Mouse (Mus musculus): ENCODE data around the gene Ddx23.

The Ddx23 gene

DNA sequence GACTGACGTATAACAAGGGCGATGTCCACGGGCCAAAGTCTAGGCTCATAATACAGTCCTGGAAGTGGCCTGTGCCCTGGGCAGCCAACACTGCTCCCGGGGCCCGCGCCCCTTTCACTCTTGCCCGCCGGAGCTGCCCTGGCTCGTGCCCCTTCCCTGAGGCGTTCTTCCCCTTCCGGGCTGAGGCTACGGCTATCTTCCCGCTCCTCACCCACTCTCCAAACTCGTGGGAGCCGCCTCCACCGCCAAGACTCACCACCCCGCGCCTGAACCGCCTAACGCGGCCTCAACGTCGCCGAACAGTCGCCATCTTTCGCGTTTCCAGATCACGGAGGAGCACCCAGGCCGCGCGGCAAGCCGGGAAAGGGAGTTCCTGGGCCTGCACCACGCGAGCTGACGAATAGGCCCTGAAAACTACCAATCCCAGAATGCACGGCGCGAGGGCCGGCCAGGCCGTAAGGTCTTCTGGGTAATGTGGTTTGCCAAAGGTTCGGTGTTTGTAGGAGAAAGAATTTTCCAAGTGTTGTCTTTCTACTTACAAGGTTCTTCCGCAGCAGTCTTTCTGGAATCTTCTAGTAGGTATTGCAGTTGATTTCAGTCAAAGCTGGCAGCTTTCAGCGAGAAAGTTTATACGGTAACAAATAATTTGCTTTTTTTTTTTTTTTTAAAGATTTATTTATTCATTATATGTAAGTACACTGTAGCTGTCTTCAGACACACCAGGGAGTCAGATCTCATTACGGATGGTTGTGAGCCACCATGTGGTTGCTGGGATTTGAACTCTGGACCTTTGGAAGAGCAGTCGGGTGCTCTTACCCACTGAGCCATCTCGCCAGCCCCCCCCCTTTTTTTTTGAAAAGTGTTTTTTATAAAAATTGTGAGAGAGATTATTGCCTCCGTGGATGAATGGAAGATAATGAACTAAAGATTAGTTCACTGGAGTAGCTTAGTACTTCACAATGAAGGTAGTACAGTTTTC is at the start of gene Ddx23:
Gene Ddx23 (minus strand): TSS at position 328 of the 979 bp plus-strand sequence.
- DNase-seq (ENCODE audit: low spot score in 2 of 2) = peak; percentile 92 to 95

DNA sequence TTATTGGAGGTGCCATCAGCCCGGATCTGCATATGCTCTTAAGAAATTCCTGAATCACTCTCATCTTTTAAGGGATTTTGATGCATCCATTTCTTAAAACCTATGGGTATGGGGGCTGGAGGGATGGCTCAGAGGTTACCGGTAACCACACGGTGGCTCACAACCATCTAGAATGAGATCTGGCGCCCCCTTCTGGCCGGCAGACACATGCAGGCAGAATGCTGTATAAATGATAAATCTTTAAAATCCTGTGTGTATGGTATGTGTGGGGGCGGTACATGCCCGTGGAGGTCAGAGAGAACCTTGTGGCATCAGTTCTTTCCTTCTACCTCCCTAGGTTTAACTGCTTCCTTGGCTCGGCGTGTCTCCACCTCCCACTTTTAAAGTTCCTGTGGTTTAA is 47.7 kb upstream of the Ddx23 start:
- DNase-seq (ENCODE audit: low spot score in 2 of 2) = peak in 1 of 2 experiments; percentile 53

DNA sequence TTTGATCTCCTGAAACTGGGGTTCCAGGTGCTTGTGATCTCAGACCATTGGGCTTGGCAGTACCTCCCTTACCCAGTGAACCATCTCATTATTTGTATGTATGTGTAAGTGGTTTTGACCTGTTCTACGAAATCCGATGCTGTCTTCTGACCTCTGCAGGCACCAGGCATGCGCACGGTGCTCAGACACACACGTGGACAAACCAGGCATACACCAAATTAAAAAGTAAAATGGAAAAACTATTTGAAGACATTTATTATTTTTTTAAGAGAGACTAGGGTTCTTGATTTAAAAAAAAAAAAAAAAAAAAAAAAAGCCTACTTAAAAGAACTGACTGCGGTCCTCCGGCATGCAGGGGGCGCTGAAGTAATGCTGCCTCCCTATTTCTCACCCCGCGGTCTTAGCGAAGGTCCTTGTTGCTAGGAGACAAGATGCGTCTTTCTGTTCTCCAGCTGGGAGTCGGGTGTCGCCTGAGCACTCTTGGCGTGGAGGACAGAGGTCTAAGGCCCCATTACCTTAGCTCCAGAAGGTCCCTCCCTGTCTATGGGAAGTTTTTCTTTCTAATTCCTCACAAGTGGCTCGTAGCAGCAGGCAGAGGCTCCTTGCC is 45.2 kb upstream of the Ddx23 start, which contains the start of gene Ccdc65:
Gene Ccdc65 (plus strand): TSS at position 442 of the 607 bp plus-strand sequence.
- peak; percentile 78 to 83 for DNase-seq (ENCODE audit: low spot score in 2 of 2)

DNA sequence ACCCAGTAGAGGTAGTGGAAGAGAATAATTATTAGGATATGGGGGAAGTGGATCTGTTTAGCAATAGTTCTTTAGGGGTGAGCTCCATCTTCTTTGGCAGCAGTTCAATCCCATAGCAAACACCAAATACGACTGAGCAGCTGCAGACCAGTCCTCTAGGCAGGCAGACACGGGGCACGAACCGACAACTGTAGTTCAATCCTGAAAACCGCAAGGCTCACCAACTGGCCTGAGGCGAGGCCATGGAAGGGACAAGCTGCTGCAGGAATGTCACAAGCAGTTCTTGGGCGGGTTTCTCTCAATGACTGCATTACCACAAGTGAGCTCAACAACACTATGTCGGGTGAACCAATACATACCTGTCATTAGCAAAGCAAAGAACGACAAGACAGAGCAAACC is 41.6 kb upstream of the Ddx23 start:
- DNase-seq (ENCODE audit: low spot score in 2 of 2) = no peak

DNA sequence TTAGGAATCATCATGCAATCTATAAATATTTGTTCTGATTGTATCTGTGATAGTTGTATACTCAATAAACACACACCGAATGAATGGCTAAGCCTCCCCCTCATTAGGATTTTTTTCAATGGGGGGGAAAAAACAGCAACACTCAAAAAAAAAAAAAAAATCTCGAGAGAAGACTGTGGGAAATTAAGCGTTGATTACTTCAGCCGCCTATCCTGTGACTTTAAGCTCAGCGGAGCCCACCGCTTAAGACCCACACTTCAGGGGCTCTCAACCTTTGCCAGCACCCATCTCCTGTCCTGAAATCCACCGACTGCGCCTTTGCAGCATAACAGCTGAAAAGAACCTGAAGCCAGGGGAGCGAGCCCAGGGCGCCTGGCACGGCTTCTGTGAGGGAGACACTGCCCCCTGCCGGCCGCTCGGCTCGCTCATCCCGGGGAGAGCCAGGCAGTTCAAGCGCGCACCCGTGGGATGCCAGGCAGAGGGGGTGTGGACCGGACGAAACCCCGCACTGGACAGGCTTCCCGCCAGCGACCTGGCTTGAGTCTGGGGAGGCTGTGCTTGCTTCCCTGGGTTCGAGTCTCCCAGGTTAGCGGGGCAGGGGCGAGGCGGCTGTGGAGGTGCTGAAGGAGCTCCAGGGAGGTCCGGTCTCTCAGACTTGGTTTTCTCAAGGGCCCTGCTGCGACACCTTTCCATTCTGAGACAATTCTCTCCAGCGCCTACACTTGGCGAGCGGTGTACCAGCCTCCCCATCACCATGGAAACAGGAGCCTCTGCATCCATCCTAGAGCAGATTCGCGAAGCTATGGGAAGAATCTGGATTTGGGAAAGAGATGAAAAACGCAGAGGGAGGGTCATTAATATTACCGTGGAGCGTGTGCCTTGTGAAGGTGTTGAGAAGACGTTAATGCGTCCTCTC is 36.8 kb upstream of the Ddx23 start:
- DNase-seq (ENCODE audit: low spot score in 2 of 2) = peak; percentile 76 to 88

DNA sequence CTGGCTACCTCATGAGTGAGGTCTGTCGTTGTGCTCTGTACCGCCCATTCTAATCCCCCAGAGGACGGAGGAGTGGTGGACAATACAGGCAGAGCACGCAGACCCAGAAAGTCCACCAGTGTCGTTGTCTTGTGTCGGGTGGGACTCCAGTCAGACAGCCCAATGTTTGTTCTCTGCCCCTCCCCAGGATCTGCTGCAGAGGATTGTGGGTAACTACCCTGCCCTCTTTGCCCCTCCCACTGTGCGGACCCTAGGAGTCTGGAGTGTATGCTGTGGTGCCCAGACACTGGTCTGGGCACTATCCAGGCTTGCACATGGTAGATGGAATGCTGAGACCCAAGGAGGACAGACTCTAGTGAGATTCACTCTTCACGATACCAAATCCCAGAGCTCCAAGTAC is 33.5 kb upstream of the Ddx23 start:
- no peak for DNase-seq (ENCODE audit: low spot score in 2 of 2)

DNA sequence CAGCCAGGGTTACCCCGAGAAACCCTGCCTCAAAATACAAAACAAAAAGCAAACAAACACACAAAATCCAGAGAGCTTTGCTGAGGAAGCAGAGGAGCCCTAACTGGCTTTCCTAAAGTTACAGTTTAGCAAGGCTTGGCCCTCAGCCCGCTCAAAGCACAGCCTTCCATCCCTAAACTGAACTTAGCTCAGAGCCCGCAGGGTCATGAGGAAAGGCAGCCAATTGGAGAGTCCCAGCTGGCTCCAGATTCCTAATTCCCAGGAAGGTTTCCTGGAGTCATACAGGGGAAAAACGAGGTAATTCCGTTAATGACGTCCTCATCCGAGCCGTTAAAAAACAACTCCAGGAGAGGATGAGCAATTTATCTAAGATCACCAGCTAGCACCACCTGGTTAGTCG is 33.0 kb upstream of the Ddx23 start:
- DNase-seq (ENCODE audit: low spot score in 2 of 2) = no peak

DNA sequence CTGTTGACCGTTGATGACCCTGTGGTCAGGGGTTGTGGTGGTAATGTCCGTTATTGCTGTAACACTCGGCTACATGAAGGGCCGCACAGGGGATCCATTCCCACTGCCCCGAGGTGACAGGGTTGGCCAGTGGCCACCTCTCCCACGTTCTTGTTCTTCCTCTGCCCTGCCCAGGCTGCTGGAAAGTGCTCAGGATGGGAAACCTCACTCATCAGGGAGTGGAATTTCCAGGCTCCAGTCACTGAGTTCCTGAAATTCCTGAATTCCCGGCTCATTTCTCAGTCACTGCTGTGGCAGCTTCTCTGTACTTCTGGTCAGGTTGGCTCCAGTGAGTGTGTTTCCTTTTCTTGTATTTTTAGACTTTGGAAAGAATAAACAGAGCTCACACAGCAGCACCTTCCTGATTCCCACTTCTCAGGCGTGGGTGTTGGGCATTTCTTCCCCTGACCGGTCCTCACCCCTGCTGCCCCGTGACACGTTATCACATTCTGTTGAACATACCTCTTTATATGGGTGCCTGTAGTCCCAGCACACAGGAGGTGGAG is 29.5 kb upstream of the Ddx23 start:
- no peak for DNase-seq (ENCODE audit: low spot score in 2 of 2)

DNA sequence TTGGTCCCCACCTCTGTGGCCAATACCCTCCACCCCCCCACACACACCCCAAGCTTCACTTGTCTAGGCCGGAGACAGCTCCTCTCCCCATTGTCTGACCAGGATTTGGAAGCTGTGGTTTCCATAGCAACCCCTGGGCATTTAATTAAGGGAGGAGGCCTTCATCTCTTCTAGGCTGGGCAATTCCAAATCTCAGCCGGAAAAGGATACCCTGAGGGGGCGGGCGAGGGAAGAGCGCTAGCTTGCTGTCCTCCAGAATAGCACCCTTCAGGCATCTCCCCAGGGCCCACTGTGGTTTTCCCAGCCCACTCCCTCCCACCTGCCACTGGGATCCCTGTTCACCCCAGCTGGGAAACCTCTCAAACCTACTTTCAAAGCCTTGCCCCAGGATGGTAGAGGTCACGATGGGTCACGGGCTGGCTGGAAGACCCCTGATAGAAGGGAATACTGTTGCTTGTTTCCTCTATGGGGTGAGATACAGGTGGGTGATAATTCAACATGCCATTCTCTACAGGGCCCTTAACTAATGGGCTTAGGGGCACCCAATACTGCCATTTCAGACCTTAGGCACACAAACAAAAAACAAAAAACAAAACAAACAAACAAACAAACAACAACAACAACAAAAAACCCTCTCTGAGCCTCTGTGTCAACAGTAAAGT is 28.9 kb upstream of the Ddx23 start:
- no peak for DNase-seq (ENCODE audit: low spot score in 2 of 2)

DNA sequence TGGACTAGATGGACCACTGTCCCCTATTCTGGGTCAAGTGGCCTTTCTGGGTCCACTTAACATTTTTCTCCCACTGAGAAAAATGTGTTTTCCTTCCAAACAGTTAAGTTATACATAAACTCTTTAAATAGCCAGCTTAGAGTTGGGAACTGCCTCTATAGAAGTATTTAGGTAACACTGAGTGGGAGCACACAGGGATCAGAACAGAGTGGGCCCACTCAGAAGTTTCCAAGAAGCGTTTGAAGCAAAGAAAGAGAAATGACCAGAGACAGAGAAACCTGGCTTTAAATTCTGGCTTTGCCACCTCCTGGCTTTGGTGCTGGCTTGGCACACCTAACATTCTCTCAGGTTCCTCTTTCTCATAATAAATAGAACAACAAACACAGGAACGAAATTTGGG is 27.0 kb upstream of the Ddx23 start:
- DNase-seq (ENCODE audit: low spot score in 2 of 2) = no peak

DNA sequence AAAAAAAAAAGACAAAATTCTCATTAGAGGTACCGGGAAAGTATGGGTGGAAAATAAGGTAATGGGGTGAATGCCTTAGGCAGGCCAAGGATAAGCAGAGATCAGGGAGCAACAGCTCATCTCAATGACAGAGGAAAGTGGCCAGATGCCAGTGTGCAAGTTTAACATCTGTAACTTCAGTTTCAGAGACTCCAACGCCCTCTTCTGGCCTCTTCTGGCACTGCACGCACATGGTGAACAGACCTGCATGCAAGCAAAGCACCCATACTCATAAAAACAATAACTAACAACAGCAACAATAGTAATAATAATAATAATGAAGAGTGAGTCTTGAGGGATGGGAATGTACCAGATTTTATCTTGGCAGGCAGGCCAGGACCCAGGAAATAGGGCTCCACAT is 23.2 kb upstream of the Ddx23 start:
- DNase-seq (ENCODE audit: low spot score in 2 of 2) = no peak

DNA sequence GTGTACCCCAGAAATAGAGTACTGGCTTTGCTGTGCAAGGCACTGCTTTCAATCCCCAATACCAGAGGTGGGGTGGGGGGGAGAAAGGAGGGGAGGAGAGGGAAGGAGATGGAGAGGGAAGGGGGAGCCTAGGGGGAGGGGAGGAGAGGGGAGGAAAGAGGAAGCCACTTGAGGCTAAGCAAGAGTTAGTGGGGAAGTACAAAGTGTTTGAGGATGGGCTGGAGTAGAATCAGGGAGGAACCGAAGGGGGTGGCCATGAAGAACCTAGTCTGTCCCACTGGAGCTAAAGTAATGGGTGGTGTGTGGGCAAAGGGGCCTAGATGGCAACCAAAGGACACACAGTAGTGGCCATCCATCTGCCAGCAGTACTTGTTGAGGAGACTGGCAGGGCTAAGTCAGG is 21.1 kb upstream of the Ddx23 start:
- no peak for DNase-seq (ENCODE audit: low spot score in 2 of 2)

DNA sequence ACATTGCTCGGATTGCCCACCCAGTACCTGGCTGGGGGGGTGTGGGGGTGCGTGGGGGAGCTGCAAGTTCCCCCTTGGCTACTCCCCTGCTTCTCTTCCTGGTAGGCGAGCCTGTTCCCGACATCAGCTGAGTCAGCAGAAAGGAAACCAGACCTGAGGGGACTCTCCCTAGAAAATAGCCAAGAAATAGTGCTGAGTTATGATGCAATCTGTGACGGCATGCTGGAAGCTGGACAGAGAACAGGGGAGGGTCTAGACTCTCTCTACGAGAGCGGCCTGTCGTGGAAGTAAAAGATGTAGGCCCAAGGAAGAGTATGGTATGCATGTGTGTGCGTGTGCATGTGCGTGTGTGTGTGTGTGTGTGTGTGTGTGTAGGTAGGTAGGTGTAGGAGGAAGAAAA is 20.5 kb upstream of the Ddx23 start:
- DNase-seq (ENCODE audit: low spot score in 2 of 2) = no peak

DNA sequence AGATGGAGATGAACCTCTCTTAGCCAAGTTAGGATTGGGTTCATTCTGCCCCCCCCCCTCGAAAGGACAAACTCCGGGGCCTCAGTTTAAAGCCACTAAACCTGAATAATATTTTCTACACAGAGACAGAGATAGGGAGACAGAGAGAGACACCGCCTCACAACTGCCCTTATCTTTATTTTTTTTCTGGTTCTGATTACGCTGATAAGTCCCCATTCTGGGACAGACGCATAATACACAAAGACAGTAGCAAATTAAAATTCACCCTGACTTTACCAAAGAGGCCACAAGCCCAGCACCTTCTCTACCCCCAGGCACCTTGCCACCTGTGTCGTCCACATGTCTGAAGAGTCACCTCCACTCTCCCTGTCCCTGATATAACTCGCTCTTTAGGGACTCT is 18.9 kb upstream of the Ddx23 start:
- DNase-seq (ENCODE audit: low spot score in 2 of 2) = no peak

DNA sequence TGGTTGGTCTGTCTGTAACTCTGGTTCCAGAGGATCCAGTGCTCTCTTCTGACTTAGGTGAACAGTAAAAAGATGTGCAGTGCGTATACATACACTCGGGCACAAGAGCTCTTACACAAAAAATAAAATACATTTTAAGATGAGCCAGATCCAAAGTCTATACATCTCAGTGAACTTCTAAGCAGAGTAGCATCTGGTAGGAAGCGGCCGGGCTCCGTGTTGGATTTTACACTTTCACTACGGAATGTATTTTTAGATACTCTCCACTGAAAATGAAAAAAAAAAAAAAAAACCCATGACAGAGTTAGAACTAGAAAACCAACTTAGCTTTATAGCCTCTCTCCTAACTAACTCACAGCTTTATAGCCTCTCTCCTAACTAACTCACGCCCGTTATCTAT is 18.0 kb upstream of the Ddx23 start:
- no peak for DNase-seq (ENCODE audit: low spot score in 2 of 2)

DNA sequence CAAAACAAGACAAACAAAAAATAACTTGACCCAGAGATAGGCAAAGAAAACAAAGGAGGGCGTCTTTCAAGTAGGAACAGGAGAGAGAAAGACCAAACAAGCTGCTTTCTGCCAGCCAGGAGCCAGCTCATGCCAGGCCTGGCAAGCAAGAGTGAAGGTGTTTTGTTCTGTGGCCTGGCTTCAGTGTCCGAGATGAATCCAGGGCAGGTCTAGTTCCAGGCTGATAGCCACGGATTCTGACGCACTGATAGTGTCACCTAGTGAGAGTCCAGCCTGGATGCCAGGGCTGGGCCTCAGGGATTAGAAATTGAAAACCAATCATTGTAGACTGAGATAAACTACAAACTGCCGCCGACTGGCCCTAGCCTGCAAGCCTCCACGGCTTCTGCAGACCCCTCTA is 15.3 kb upstream of the Ddx23 start:
- DNase-seq (ENCODE audit: low spot score in 2 of 2) = no peak

DNA sequence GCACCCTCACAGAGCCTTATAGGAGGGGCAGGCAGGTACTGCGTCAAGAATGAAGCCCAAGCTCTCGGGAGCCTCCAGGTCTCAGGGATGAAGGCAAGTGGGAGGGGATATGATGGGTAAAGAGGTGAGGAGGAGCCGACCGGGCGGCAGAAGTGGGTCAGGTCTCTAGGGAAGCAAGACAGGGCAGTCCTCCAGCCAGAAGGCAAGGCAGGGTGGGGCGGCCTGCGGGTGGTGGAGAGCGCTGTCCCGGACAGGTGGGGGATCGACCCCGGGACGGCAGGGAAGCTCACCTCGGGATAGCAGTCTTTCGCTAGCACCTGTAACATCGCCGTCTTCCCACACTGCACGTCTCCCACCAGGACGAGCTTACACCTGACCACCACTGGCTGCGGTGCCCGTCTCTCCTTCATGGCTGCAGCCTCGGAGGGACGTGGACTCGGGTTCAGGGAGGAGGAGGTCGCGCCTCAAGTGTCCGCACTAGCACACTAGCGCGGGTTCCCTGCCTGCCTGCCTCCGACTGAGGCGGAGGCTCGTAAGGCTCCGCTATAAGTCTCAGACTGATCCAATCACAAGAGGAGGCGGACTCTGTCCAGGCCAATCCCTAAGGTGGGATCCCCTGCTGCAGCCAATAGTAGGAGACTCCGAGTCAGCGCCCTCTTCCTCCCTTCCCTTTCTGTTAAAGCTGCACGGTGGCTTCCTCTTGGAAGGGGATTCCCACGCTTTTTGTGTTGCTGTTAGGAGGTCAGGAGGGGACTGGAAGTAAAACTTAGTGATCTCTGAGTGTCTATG is 14.4 kb upstream of the Ddx23 start, which contains the start of gene Rnd1:
Gene Rnd1 (minus strand): TSS at position 522 of the 789 bp plus-strand sequence.
- DNase-seq (ENCODE audit: low spot score in 2 of 2) = peak; percentile 84 to 86

DNA sequence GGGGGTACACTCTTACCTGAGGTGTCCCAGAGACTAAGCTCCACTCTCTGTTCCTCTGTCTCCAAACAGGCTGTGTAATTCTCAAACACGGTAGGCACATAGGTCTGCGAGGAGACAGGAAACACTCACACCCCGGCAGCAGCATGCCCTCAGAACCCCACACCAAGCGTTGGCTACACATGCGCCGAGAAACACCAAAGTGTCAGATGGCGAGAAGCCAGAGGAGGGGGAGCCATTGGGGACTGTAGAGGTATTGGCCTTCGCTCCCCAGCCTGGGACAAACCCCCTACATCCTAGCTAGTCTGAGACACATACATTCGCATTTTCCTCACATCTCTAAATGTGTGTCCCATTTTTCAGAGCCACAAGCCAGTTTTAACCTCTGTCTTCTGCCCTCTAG is 13.8 kb upstream of the Ddx23 start:
- no peak for DNase-seq (ENCODE audit: low spot score in 2 of 2)

DNA sequence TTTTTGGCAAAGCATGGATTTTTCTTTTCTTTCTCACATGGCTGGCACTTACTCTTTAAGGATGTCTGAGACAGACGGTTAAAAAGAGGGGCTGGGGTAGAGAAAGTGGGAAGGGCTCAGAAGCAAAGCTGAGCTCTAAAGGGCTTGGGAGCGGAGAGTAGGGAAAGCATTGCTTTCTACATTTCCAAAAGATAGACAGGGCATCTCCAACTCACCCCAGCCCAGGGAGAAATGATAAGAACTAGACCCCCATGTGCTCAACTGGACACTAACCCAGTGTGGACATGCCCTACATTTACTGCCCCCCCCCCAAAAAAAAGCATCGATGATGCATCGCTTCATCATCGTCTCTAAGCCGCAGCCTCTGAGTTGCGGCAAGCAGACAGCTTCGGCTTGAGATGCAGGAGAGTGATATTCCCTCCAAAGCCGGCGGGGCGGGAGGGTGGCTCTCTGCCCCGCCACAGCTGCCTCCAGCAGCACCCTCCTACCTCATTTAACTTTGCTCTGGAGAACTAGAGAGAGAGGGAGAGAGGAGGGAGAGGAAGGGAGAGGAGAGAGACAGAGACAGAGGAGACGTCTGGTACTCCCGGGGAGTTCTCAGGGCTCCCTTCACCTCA is 13.0 kb upstream of the Ddx23 start:
- no peak for DNase-seq (ENCODE audit: low spot score in 2 of 2)
